Mouse (Mus musculus) MEL (cell line): ENCODE data around the gene Map3k4. TPM values are rescaled to one million over a fixed set of nuclear protein-coding genes. Genes with fewer than 3 reads are reported as not detected.

Experiments used
- DNase-seq: peaks from one replicate; pipeline ENCODE4 v3.0.0; 2011; ENCODE audit warnings: low read depth, low spot score
- H3K27ac ChIP-seq: 2 replicates; pipeline ENCODE4 v1.5.1; 2012; ENCODE audit warnings: low read depth, mild to moderate bottlenecking, control low read depth, low read length, moderate library complexity; ENCODE audit not compliant: control insufficient read depth
- H3K27me3 ChIP-seq, 2 experiments: fragments of 150-350 bp in 1 of 2; sonication (generic) in 1 of 2; 2 replicates each; pipeline ENCODE4 v1.6.1; 2012; ENCODE audit warnings: low read length in 2 of 2, mild to moderate bottlenecking in 2 of 2, improper control_type of control experiment in 1 of 2, moderate library complexity in 1 of 2; ENCODE audit not compliant: insufficient read depth in 2 of 2, control insufficient read depth in 1 of 2
- H3K36me3 ChIP-seq, 2 experiments: 2 replicates each; pipeline ENCODE4 v1.6.1; 2012 to 2014; ENCODE audit warnings: low read length in 2 of 2, improper control_type of control experiment in 1 of 2, inconsistent platforms in 1 of 2, mild to moderate bottlenecking in 1 of 2; ENCODE audit not compliant: insufficient read depth in 2 of 2, control insufficient read depth in 1 of 2
- H3K4me1 ChIP-seq, 2 experiments: fragments of 150-350 bp in 1 of 2; sonication (generic) in 1 of 2; 2 replicates each; pipeline ENCODE4 v1.6.1; 2012; ENCODE audit warnings: low read length in 2 of 2, improper control_type of control experiment in 1 of 2, mild to moderate bottlenecking in 1 of 2; ENCODE audit not compliant: insufficient read depth in 2 of 2, control insufficient read depth in 1 of 2
- H3K4me3 ChIP-seq, 2 experiments: fragments of 150-350 bp in 1 of 2; sonication (generic) in 1 of 2; 2 replicates each; pipeline ENCODE4 v1.5.1; 2012; ENCODE audit warnings: low read depth in 2 of 2, low read length in 2 of 2, mild to moderate bottlenecking in 2 of 2, moderate library complexity in 2 of 2, control low read depth in 1 of 2, improper control_type of control experiment in 1 of 2; ENCODE audit not compliant: control insufficient read depth in 1 of 2, insufficient read depth in 1 of 2
- H3K79me2 ChIP-seq: 2 replicates; pipeline ENCODE4 v1.6.1; 2012; ENCODE audit warnings: mild to moderate bottlenecking, low read length, moderate library complexity; ENCODE audit not compliant: control insufficient read depth, poor library complexity, insufficient read depth
- H3K9ac ChIP-seq: 2 replicates; pipeline ENCODE4 v1.6.1; 2012; ENCODE audit warnings: low read depth, mild to moderate bottlenecking, control low read depth, low read length, moderate library complexity; ENCODE audit not compliant: control insufficient read depth, poor library complexity, severe bottlenecking
- H3K9me3 ChIP-seq: fragments of 150-350 bp; sonication (generic); replicated peaks from 2 replicates; pipeline ENCODE4 v1.6.1; 2012; ENCODE audit warnings: mild to moderate bottlenecking, low read length, improper control_type of control experiment, moderate library complexity; ENCODE audit not compliant: insufficient read depth
- CHD2 ChIP-seq: IDR thresholded peaks from 2 replicates; pipeline ENCODE4 v1.6.1; 2011; ENCODE audit warnings: low read length, improper control_type of control experiment
- ELF1 ChIP-seq: IDR thresholded peaks from 2 replicates; pipeline ENCODE4 v1.6.1; 2014; ENCODE audit warnings: low read depth, mild to moderate bottlenecking, inconsistent platforms, low read length, improper control_type of control experiment, moderate library complexity
- EP300 ChIP-seq, 2 experiments: IDR thresholded peaks; 2 replicates each; pipeline ENCODE4 v1.6.1; 2011; ENCODE audit warnings: improper control_type of control experiment in 2 of 2, low read length in 2 of 2, low read depth in 1 of 2, mild to moderate bottlenecking in 1 of 2
- GABPA ChIP-seq: IDR thresholded peaks from 2 replicates; pipeline ENCODE4 v1.6.1; 2012; ENCODE audit warnings: low read depth, mild to moderate bottlenecking, inconsistent platforms, low read length, improper control_type of control experiment, moderate library complexity
- GATA1 ChIP-seq: IDR thresholded peaks from 2 replicates; pipeline ENCODE4 v1.6.1; 2011; ENCODE audit warnings: low read depth, low read length, improper control_type of control experiment
- HCFC1 ChIP-seq: IDR thresholded peaks from 2 replicates; pipeline ENCODE4 v1.6.1; 2012; ENCODE audit warnings: low read depth, mild to moderate bottlenecking, inconsistent platforms, low read length, improper control_type of control experiment, moderate library complexity
- KAT2A ChIP-seq: conservative IDR thresholded peaks from 2 replicates; pipeline ENCODE4 v1.6.1; 2012; ENCODE audit warnings: low read depth, low read length, improper control_type of control experiment, inconsistent platforms
- MAFK ChIP-seq: IDR thresholded peaks from 2 replicates; pipeline ENCODE4 v1.6.1; 2011; ENCODE audit warnings: low read depth, mild to moderate bottlenecking, low read length, improper control_type of control experiment, borderline replicate concordance
- MAX ChIP-seq: IDR thresholded peaks from 2 replicates; pipeline ENCODE4 v1.6.1; 2011; ENCODE audit warnings: low read length, improper control_type of control experiment
- MAZ ChIP-seq: IDR thresholded peaks from 2 replicates; pipeline ENCODE4 v1.6.1; 2012; ENCODE audit warnings: low read depth, mild to moderate bottlenecking, inconsistent platforms, low read length, improper control_type of control experiment
- MYC ChIP-seq: IDR thresholded peaks from 2 replicates; pipeline ENCODE4 v1.6.1; 2011; ENCODE audit warnings: low read depth, mild to moderate bottlenecking, low read length, improper control_type of control experiment, moderate library complexity
- NRF1 ChIP-seq: IDR thresholded peaks from 2 replicates; pipeline ENCODE4 v1.6.1; 2014; ENCODE audit warnings: low read depth, mild to moderate bottlenecking, inconsistent platforms, low read length, improper control_type of control experiment, moderate library complexity; ENCODE audit not compliant: poor library complexity, insufficient read depth, severe bottlenecking
- POLR2A ChIP-seq, 2 experiments: IDR thresholded peaks; 2 replicates each; pipeline ENCODE4 v1.6.1; 2011 to 2012; ENCODE audit warnings: low read length in 2 of 2, mild to moderate bottlenecking in 2 of 2, control low read depth in 1 of 2, improper control_type of control experiment in 1 of 2, low read depth in 1 of 2, moderate library complexity in 1 of 2; ENCODE audit not compliant: control insufficient read depth in 1 of 2, insufficient read depth in 1 of 2, poor library complexity in 1 of 2
- POLR2AphosphoS2 ChIP-seq: IDR thresholded peaks from 2 replicates; pipeline ENCODE4 v1.6.1; 2011; ENCODE audit warnings: low read length, improper control_type of control experiment
- POLR2AphosphoS5 ChIP-seq: IDR thresholded peaks from 2 replicates; pipeline ENCODE4 v1.6.1; 2012; ENCODE audit warnings: low read depth, borderline replicate concordance, mild to moderate bottlenecking, inconsistent platforms, low read length, moderate library complexity, mixed read lengths
- RAD21 ChIP-seq: IDR thresholded peaks from 2 replicates; pipeline ENCODE4 v1.6.1; 2011; ENCODE audit warnings: mild to moderate bottlenecking, low read depth, low read length, improper control_type of control experiment
- RCOR1 ChIP-seq: IDR thresholded peaks from 2 replicates; pipeline ENCODE4 v1.6.1; 2012; ENCODE audit warnings: low read depth, mild to moderate bottlenecking, inconsistent platforms, low read length, improper control_type of control experiment
- SIN3A ChIP-seq: IDR thresholded peaks from 2 replicates; pipeline ENCODE4 v1.6.1; 2012; ENCODE audit warnings: low read length, improper control_type of control experiment, inconsistent platforms
- SMC3 ChIP-seq: IDR thresholded peaks from 2 replicates; pipeline ENCODE4 v1.6.1; 2011; ENCODE audit warnings: low read depth, low read length, improper control_type of control experiment
- TAL1 ChIP-seq: IDR thresholded peaks from 2 replicates; pipeline ENCODE4 v1.6.1; 2012; ENCODE audit warnings: mild to moderate bottlenecking, inconsistent platforms, low read length, moderate library complexity, mixed read lengths
- TCF12 ChIP-seq: IDR thresholded peaks from 2 replicates; pipeline ENCODE4 v1.6.1; 2014; ENCODE audit warnings: low read depth, mild to moderate bottlenecking, inconsistent platforms, low read length, improper control_type of control experiment, moderate library complexity
- UBTF ChIP-seq: IDR thresholded peaks from 2 replicates; pipeline ENCODE4 v1.6.1; 2012; ENCODE audit warnings: low read depth, mild to moderate bottlenecking, inconsistent platforms, low read length, improper control_type of control experiment, moderate library complexity, borderline replicate concordance; ENCODE audit not compliant: insufficient read depth
- USF2 ChIP-seq, 2 experiments: IDR thresholded peaks; 2 replicates each; pipeline ENCODE4 v1.6.1; 2011 to 2012; ENCODE audit warnings: improper control_type of control experiment in 2 of 2, low read length in 2 of 2, borderline replicate concordance in 1 of 2, inconsistent platforms in 1 of 2, low read depth in 1 of 2, mild to moderate bottlenecking in 1 of 2; ENCODE audit not compliant: insufficient read depth in 1 of 2
- ZMIZ1 ChIP-seq: IDR thresholded peaks from 2 replicates; pipeline ENCODE4 v1.6.1; 2012; ENCODE audit warnings: low read depth, mild to moderate bottlenecking, inconsistent platforms, low read length, improper control_type of control experiment, moderate library complexity
- polyA plus RNA-seq, 2 experiments: library from polyadenylated mRNA; stranded (reverse) in 1 of 2; unstranded in 1 of 2; fragments of >175 nt in 1 of 2; fragments of >200 nt in 1 of 2; gene quantifications; 2 replicates each; pipeline versions ENCODE4 v1.2.1 to v1.2.4; 2012; ENCODE audit warnings: low replicate concordance in 2 of 2, low read depth in 1 of 2; ENCODE audit not compliant: insufficient read length in 2 of 2, insufficient read depth in 1 of 2, missing spikeins in 1 of 2
- total RNA-seq: library from RNA; depleted of rRNA; stranded (reverse); fragments of 300-350 nt; gene quantifications from 2 replicates; pipeline ENCODE4 v1.2.3, GENCODE M21; 2012

Gene Map3k4
- total and polyA plus RNA-seq, 3 experiments = 18.0 to 20.4 TPM; not detected in 1

DNA sequence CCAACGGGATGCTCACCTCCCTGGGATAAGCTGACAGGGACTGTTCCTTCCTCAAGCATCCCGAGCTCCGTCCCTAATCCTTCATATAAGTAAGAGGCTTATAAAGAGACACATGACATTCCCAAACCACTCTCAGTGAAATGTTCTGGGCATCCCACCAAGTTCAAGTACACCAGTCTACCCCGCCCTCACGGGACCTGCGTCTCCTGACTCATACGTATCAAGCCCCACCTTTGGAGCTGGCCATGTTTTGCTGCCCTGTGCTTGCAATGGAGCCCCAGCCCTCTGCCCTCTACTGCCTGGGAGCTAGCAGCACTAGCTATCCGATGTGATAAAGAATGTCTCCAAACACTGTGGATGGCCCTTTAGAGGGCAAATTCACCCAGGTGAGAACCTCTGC, 58.6 kb downstream of the Map3k4 start:
- Histone ChIP-seq H3K36me3 (no peaks in the 10 kb centered on the region), H3K27ac (no peak overlapping the region), H3K79me2 (no peaks in the 10 kb centered on the region), H3K9ac (no peak overlapping the region), H3K27me3 (no peaks in the 10 kb centered on the region), H3K9me3 (no peaks in the 10 kb centered on the region), H3K4me1 (no peaks in the 10 kb centered on the region), H3K4me3 (no peak overlapping the region)
- TF ChIP-seq MAFK = no peak
- TF ChIP-seq RCOR1 = no peak
- no peak for TF ChIP-seq TCF12
- no peak for TF ChIP-seq ELF1
- TF ChIP-seq HCFC1 = no peak
- no peak for TF ChIP-seq GATA1
- no peak for TF ChIP-seq USF2 (IDR thresholded peaks at IDR 0.05; ENCODE audit: borderline replicate concordance in 1 of 2, insufficient read depth in 1 of 2, low read depth in 1 of 2, low read length in 2 of 2)
- no peak for TF ChIP-seq EP300 (IDR thresholded peaks at IDR 0.05; ENCODE audit: low read depth in 1 of 2, low read length in 2 of 2)
- no peak for TF ChIP-seq NRF1
- no peak for TF ChIP-seq ZMIZ1
- TF ChIP-seq GABPA = no peak
- no peak for TF ChIP-seq MAX
- no peak for TF ChIP-seq SIN3A
- no peak for TF ChIP-seq CHD2
- no peak for TF ChIP-seq POLR2A (IDR thresholded peaks at IDR 0.05; ENCODE audit: control insufficient read depth in 1 of 2, insufficient read depth in 1 of 2, low read depth in 1 of 2, low read length in 2 of 2, poor library complexity in 1 of 2)
- TF ChIP-seq UBTF = no peak
- TF ChIP-seq TAL1 = no peak
- DNase-seq = no peak

DNA sequence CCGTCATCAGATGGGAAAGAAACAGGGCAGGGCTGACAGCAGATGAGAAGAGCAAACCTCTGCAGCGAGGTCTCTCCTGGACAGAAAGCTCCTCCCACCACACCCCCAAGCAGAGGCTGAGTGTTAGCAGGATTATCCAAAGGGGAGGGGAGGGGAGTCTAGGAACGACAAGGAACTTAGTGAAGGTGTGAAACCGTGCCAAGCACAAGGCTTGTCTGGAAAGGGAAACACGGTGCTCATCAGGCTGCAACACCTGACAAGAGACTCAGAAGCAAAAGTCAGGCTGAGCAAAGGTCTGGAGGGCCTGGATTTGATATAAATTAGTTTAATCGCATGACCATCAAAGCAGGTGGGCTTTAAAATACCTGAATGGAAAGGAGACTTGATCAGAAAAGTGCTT, 60.1 kb downstream of the Map3k4 start:
- Histone ChIP-seq H3K36me3 (no peaks in the 10 kb centered on the region), H3K9ac (no peak overlapping the region)

More for the DNA sequence above, 60.1 kb downstream of the Map3k4 start:
- Histone ChIP-seq H3K4me1 (no peaks in the 10 kb centered on the region), H3K27ac (no peak overlapping the region), H3K79me2 (no peaks in the 10 kb centered on the region), H3K27me3 (no peaks in the 10 kb centered on the region), H3K9me3 (no peaks in the 10 kb centered on the region), H3K4me3 (no peak overlapping the region)
- DNase-seq = no peak
- no peak for TF ChIP-seq KAT2A
- no peak for TF ChIP-seq MYC
- TF ChIP-seq ZMIZ1 = no peak
- no peak for TF ChIP-seq RAD21
- TF ChIP-seq CHD2 = no peak
- no peak for TF ChIP-seq RCOR1
- no peak for TF ChIP-seq EP300 (IDR thresholded peaks at IDR 0.05; ENCODE audit: low read depth in 1 of 2, low read length in 2 of 2)
- no peak for TF ChIP-seq SMC3
- TF ChIP-seq POLR2AphosphoS2 = no peak
- no peak for TF ChIP-seq MAZ
- no peak for TF ChIP-seq TCF12
- TF ChIP-seq POLR2AphosphoS5 = no peak
